Mouse (Mus musculus): Measurements from ENCODE around the gene Asf1a.

DNA sequence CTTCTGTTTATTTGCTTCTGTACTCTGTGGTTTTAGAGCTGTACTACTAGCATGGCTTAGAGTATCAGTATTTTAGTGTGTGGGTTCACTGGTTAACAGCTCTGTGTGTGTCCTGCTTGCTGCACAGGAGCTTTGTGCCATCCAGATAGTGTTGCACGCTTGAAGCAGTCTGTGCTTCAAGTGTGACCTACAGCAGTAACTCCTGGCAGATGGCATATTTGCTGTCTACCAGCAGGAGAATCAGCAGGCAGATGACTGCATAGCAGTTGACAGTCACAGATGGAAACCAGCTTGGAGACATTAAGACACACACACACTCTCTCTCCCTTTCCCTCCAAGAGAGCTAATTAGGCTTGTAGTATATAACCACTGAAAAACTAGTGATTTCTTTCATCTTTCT lies 15.6 kb downstream of the Asf1a start:
- TF ChIP-seq POLR2A (IDR thresholded peaks at IDR 0.05; ENCODE audit: control insufficient read depth in 1 of 2, insufficient read depth in 1 of 2, low read depth in 1 of 2, low read length in 2 of 2, poor library complexity in 1 of 2) (no peak), TBP (IDR thresholded peaks at IDR 0.05; ENCODE audit: low read depth, low read length) (no peak), CTCF (IDR thresholded peaks at IDR 0.05 in 2 of 3, conservative IDR thresholded peaks at IDR 0.05 in 1 of 3; ENCODE audit: control insufficient read depth in 1 of 3, insufficient read depth in 1 of 3, low read depth in 2 of 3, low read length in 3 of 3, poor library complexity in 1 of 3, severe bottlenecking in 1 of 3) (no peak), GATA1 (IDR thresholded peaks at IDR 0.05; ENCODE audit: low read depth, low read length) (no peak), EP300 (IDR thresholded peaks at IDR 0.05; ENCODE audit: low read depth in 1 of 2, low read length in 2 of 2) (no peak), TAL1 (IDR thresholded peaks at IDR 0.05; ENCODE audit: low read length) (no peak), USF1 (IDR thresholded peaks at IDR 0.05; ENCODE audit: low read depth, low read length) (no peak), ZC3H11A (IDR thresholded peaks at IDR 0.05; ENCODE audit: low read depth, low read length) (no peak), MXI1 (IDR thresholded peaks at IDR 0.05; ENCODE audit: low read depth, low read length) (no peak)

Data from MEL (cell line).